Mouse (Mus musculus) adrenal gland, adult 18-20 months (tissue): Measurements from ENCODE around the gene Ptprn2. TPM values are rescaled to one million over a fixed set of nuclear protein-coding genes. Genes with fewer than 3 reads are reported as not detected.

Source experiments
- DNase-seq, 2 experiments: peaks; one replicate each; pipeline ENCODE4 v3.0.0; 2021 to 2022; ENCODE audit warnings: low spot score in 2 of 2
- total RNA-seq, 2 experiments: library from RNA; stranded (reverse); gene quantifications; 1 replicate in 1 of 2; 2 replicates in 1 of 2; pipeline ENCODE4 v1.2.3; 2021

Gene Ptprn2
- total RNA-seq, 2 experiments from 2014 or later: 19.0 to 21.7 TPM

GRCm38 (mm10) chr12:117207421-117208120 is 722.1 kb downstream of the Ptprn2 start:
- no peak for DNase-seq

- no peak for DNase-seq
These were observed 724.9 kb downstream of the Ptprn2 start for GRCm38 (mm10) chr12:117210467-117210866.

DNA sequence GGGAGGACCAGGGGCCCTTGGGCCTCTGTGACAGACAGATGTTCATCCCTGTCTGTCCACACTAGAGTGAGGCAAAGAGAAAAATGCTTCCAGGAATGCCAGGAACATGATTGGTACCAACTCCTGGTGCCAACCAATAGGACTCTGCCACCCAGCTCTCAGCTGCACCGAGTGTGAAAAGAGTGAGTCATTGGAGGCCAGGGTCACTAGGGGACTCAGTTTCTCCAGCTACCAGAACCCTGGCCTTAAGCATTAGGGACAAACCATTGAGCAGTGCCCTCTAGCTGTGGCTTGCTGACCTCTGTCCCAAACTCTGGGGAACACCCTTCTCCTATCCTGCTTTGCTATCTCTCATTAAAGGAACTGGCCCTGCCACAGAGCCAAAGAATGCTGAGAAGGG is 728.0 kb downstream of the Ptprn2 start:
- DNase-seq: peak in 1 of 2 experiments; percentile 12

DNA sequence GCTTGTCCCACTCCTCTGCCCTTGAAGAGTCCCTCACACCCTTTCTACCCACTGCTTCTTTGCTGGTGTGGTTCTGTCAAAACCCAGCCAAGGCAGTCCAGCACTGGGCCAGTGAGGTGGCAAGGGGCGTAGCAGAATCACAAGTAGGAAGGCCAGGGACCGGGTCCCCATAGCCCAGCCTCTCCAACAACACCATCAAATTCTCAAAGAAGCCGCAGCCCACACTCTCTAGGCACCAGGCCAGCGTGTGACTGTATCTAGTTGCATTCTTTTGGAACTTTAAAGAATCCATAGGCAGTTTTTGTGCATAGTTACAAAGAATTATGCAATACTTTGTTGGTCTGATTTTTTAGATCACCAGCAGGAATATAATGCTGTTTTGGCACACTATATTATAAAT is 728.8 kb downstream of the Ptprn2 start:
- DNase-seq: no peak

- no peak for DNase-seq
These were observed 729.4 kb downstream of the Ptprn2 start for GRCm38 (mm10) chr12:117214919-117215318.

DNA sequence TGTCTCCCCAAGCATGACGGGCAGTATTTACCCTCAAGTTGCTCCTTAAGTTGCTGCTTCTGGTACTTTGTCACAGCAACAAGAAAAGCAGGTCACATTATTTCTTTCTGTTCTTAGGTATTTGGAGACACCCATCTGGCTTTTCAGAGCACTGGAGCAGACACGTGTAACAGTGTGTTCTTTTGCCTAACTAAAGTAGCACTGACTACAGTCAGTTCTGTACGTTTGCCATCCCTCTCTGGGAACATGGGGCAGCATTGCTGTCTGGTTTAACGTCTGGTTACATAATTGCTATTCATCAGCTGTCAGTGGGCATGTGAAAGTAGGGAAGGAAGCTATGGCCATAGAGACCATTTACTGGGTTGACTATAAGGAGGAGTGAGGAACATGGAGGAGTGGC is 736.4 kb downstream of the Ptprn2 start:
- DNase-seq: no peak

DNA sequence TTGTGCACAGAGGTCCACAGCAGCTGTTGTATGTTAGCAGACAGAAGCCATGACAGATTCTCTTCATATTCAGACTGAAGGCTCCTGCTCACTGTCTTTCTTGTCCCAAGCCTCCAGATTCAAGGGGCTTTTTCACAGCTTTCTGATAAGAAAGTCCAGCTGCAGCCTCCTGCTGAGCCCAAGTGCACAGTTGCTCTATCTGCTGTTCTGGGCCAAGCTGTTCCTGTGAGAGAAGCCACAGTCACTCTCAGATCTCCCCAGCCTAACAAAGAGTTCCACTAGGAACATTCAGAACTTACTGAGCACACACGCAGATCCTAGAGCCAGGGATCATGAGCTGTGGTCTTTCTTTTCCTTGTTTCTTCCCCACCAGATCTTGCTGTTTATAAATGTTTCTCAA is 738.5 kb downstream of the Ptprn2 start:
- DNase-seq: no peak

DNA sequence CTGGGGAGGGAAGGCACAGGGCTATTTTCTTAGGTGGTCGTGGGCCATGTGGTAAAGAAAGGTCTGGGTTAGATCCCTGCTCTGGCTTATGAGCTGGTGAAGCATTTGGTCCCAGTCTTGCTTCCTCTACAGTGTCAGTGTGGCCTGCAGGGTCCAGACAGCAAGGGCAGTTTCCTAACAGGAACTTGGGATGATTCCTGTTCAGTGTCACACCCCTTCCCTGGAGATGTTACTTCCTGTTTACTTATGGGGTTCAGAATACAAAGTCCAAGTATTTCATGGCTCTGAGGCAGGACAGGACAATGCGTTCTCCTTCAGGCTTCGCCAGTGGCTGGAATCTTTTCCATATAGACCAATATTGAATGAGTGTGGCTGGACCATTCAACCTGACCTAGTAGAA is 741.7 kb downstream of the Ptprn2 start:
- DNase-seq: no peak

- DNase-seq: no peak
These were observed 743.9 kb downstream of the Ptprn2 start for GRCm38 (mm10) chr12:117229442-117229841.

DNA sequence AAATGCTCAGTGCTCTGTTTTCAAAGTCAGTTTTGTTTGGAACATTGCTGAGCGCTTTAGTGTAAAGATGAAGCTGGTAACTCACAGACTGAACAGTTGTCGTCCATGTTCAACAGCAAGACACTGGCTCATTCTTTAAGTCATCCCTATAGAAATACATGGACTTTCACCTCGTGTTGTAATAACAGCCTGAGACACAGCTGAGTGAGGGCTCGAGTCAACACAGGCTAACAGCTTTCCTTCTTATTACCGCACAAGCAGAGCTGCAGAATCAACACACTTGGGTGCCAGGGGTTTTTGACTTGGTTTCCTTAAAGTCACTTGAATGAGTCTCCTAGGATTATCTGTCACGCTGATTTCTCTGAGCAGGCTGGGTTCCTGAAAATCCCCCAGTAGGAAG is 744.8 kb downstream of the Ptprn2 start:
- DNase-seq: no peak

- no peak for DNase-seq
These were observed 746.3 kb downstream of the Ptprn2 start for GRCm38 (mm10) chr12:117231850-117232249.

DNA sequence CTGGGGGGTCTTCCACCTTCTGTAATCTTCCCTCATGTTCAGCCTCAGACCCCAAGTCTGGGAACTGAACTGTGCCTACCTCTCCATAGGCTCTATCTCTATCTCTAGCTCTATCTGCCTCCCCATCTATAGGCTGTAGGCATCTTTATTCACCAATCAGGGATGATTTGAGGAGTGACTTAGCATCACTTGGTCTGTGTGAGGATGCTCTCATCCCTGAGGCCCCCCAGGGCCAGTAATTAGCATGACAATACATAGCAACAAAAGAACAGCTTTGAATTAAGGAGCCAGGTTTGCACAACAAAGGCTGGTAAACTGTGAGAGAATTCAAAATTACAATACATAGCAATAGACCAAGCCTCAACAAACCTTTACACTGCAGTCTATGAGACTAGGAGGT is 749.6 kb downstream of the Ptprn2 start:
- DNase-seq: no peak

- no peak for DNase-seq
These were observed 750.7 kb downstream of the Ptprn2 start for GRCm38 (mm10) chr12:117236020-117236734.

DNA sequence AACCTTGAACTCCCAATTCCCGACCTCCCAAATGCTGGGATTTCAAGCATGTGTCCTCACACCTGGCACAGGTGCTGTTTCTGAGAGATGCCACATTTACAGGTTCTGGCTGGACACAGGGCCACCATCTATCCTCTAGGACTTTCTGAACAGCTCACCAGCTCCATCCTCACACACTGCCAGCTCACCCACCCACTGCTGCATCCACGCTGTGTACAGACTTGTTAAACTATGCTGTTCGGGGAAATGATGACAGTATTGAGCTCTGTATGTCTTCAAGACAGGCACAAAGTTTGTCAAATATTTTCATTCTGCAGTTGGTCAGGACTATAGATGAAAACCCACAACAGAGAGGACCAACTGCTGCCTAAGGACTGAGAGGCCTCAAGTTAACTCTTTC is 751.5 kb downstream of the Ptprn2 start:
- DNase-seq: no peak

DNA sequence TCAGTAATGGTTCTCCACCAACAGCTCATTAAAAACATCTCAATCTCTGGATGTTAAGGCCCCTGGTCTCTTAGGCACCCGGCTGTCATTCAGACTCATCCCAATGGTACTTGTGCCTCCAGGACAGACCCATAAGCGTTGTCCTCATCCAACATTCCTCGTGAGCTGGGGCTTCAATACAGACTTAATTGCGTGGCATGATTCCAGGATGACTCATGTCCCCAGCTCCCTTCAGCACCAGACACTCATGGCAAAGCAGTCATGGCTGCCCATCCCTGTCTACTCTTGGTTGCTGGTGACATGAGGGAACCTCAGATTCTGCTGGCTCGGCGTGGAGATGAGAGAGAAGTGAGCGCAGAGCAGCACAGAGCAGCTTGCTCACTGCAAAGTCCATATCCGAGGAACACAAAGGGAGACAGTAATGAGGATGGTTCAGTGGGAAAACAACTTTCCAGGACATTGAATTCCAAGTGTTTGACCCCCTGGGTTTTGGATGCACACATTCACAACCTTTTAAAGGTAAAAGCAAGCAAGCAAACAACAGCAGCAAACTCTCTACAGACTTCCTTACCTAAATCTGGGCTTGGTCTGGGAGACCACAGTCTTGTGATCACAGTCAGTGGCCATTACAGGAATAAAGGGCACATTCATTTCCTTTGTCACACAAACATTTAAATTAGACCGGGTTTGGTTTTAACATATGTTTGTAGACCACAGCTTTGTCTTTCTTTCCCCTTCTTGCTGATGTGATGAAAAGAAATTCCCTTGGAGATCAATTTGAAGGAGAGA is 754.6 kb downstream of the Ptprn2 start:
- peak in 1 of 2 experiments; percentile 10 for DNase-seq

GRCm38 (mm10) chr12:117242181-117242580 is 756.7 kb downstream of the Ptprn2 start:
- DNase-seq: peak; percentile 26 to 35

DNA sequence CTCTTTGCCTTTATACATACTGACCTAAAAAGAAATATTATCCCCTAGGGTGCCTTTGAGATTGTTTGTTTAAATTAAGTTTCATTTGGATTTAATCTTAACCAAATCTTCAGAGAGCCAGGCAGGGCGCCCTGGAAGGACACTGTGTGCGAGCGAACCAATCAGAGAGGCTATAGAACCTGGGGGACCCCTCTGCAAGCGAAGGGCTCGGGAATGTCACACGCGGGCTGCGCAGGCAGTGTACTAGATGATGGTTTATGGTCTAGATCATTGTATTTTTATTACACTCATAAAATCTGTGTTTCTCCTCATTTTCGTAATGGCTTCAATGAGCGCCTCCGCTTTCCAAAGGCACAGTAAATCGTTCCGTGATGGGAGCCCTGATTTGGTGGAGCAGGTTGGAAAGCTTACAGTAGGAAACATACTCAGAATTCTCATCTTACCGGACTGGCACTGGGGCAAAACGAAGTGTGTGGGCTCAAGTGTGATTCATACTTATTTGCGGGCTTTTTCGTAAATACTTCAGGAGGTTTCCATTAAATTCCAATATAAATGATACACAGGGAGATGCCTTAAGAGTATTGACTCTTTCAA is 760.5 kb downstream of the Ptprn2 start:
- no peak for DNase-seq

GRCm38 (mm10) chr12:117250465-117250864 is 764.9 kb downstream of the Ptprn2 start:
- no peak for DNase-seq

DNA sequence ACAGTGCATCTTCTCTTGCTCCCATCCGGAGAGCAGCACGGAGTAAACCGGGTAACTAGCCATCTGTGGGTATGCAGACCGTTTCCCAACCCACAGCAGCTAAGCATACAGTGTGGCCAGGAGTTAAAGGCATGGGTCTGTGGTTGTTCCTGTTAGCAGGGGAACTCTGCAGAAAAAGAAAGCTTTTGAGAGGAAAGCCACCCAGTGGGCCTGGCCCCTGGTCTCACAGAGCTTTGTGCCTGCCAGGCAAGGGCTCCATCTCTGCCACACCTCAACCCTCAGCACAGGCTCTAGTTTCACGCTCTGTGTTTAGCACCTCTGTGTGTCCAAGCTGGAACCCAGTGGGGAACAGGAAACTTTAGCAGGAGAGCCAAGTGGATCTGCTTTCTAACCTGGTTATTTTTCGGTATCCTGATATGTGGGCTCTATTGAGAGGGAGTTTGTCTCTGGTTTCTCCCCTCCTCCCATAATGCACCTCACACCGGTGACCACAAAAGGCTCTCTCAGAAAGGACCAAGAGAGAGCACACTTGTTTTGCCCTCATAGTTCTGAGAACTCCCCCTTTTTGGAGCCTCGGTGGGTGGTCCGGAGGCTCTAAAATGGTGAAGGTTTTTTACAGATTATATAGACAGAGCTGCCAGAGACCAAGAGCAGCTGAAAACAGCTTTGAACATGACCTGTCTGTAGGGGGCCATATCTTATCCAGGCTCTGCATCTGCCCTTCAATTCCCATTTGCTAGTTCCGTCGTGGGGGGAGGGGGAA is 766.3 kb downstream of the Ptprn2 start:
- no peak for DNase-seq

- DNase-seq: no peak
These were observed 766.9 kb downstream of the Ptprn2 start for GRCm38 (mm10) chr12:117252426-117252779.

GRCm38 (mm10) chr12:117254356-117254755 is 768.8 kb downstream of the Ptprn2 start:
- no peak for DNase-seq
